Mouse (Mus musculus): Measurements from ENCODE around the gene Ip6k3. TPM values are rescaled to one million over a fixed set of nuclear protein-coding genes. Genes with fewer than 3 reads are reported as not detected.

Ip6k3 gene
- total RNA-seq, 1 experiment: 0.27 TPM

DNA sequence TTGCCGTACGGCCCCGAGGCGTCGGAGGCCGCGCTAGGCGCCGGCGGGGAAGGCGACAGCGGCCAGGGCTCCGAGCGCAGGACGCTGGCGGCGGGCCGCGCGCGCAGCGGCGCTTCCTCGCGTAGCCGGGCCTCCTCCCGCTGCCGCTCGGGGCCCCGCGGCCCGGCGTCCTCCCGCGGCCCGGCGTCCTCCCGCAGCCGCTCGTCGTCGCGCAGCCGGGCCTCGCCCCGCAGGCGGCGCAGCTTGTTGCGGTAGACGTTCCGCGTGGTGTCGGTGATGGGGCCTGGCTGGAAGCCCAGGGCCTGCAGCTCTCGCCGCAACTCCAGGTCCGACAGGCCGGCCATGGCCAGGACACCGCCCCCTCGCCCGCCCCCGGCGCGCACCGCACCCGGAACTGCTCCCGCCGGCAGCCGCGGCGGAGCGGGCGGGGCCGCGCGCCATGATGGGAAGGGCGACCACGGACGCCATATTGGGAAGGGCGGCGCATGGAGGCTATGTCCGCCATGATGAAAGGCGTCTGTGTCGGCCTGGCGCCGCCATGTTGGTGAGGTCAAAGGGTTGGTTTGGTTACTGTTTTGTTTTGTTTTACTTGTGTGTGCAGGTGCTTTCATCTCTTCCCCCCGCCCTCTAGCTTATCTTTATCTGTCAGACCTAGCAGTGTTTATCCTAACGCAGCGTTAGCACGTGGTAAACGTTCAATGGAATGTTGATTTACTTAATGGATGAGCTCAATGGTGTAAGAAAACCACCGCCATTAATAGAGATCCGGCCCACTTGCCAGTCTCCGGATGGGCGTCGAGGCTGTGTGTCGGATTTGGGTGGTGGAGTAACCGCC lies 36.7 kb upstream of the Ip6k3 start, which contains the start of gene Lemd2:
Gene Lemd2 (minus strand): TSS at position 395 of the 835 bp plus-strand sequence.
- H3K4me3 ChIP-seq (ENCODE audit: insufficient read depth in 1 of 2, low read depth in 1 of 2, low read length in 2 of 2, poor library complexity in 1 of 2, severe bottlenecking in 1 of 2): peak within 1 kb of the TSS; percentile 71 to 93
- peak within 1 kb of the TSS; percentile 89 for H3K9ac ChIP-seq (ENCODE audit: insufficient read depth, low read depth, low read length, poor library complexity, severe bottlenecking)
- H3K4me1 ChIP-seq (ENCODE audit: control insufficient read depth in 2 of 2, insufficient read depth in 2 of 2, low read length in 2 of 2, poor library complexity in 1 of 2): peaks cover 0 to 5% of the 10 kb centered on the region in 2 experiments; a peak in 1 of 4 replicates
- TF ChIP-seq HCFC1 (IDR thresholded peaks at IDR 0.05; ENCODE audit: borderline replicate concordance, insufficient read depth, low read length) (peak; percentile 98), ZNF384 (IDR thresholded peaks at IDR 0.05; ENCODE audit: low read depth, low read length) (no peak)
- in situ Hi-C loops (cut with MboI; ENCODE audit: low sequenced_read_pairs in 2 of 2, unreplicated experiment in 2 of 2): no loop called here
- peak within 1 kb of the TSS; percentile 40; the same call in 1 of the 2 replicates for H3K27ac ChIP-seq (ENCODE audit: insufficient read depth, low read depth, low read length, poor library complexity, severe bottlenecking)
- peak; percentile 92 for DNase-seq (ENCODE audit: low read depth, low spot score)
- no peaks in the 10 kb centered on the region for H3K9me3 ChIP-seq (ENCODE audit: control insufficient read depth, insufficient read depth, low read depth, low read length)
- no peaks in the 10 kb centered on the region; the same call in 1 of the 2 replicates for H3K36me3 ChIP-seq (ENCODE audit: control insufficient read depth, insufficient read depth, low read length, poor library complexity, severe bottlenecking)

DNA sequence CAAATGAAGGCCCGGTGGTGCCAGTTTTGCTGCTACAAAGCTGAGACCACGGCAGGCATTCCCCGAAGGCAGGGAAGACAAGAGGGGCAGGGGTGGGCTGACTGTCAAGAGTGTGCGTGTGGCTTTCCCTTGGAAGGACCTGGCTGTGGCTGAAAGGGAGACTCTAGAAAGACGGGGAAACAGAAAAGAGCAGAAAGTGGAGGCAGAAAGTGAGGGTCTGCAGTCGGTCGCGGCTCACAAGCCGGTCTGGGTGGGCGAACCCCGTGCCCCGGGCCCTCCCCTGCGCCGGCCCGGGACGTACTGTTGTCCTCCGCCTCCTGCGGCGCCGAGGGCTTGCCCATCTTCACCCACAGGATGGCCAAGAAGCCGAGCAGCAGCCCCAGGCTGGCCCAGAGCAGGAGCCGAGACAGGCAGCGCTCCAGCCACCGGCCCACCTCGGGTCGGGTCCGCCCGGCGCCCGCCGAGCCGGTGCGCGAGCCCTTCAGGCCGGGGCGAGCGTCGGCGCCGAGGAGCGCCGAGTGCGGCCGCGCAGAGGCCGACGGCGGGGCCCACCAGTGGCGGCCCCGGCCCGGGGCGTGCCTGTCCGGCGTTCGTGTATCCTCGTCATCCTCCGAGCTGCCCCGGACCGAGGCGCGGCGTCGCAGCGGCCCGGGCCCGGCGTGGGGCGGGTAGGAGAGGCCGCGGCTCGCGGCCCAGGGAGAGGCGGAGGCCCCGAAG lies 35.9 kb upstream of the Ip6k3 start:
- peak overlapping the region; percentile 89 for H3K9ac ChIP-seq (ENCODE audit: insufficient read depth, low read depth, low read length, poor library complexity, severe bottlenecking)
- peak overlapping the region; percentile 40; the same call in 1 of the 2 replicates for H3K27ac ChIP-seq (ENCODE audit: insufficient read depth, low read depth, low read length, poor library complexity, severe bottlenecking)
- H3K4me1 ChIP-seq (ENCODE audit: control insufficient read depth in 2 of 2, insufficient read depth in 2 of 2, low read length in 2 of 2, poor library complexity in 1 of 2): peaks cover 0 to 5% of the 10 kb centered on the region in 2 experiments; a peak in 1 of 4 replicates
- DNase-seq (ENCODE audit: low read depth, low spot score): no peak
- H3K36me3 ChIP-seq (ENCODE audit: control insufficient read depth, insufficient read depth, low read length, poor library complexity, severe bottlenecking): no peaks in the 10 kb centered on the region; the same call in 1 of the 2 replicates
- H3K4me3 ChIP-seq (ENCODE audit: insufficient read depth in 1 of 2, low read depth in 1 of 2, low read length in 2 of 2, poor library complexity in 1 of 2, severe bottlenecking in 1 of 2): peak overlapping the region; percentile 68 to 93
- TF ChIP-seq MAFK (IDR thresholded peaks at IDR 0.05; ENCODE audit: insufficient read depth, low read depth, low read length) (no peak), ZNF384 (IDR thresholded peaks at IDR 0.05; ENCODE audit: low read depth, low read length) (no peak), CHD2 (IDR thresholded peaks at IDR 0.05; ENCODE audit: low read depth, low read length) (no peak), HCFC1 (IDR thresholded peaks at IDR 0.05; ENCODE audit: borderline replicate concordance, insufficient read depth, low read length) (no peak)
- in situ Hi-C loops (cut with MboI; ENCODE audit: low sequenced_read_pairs in 2 of 2, unreplicated experiment in 2 of 2): no loop called here
- H3K9me3 ChIP-seq (ENCODE audit: control insufficient read depth, insufficient read depth, low read depth, low read length): no peaks in the 10 kb centered on the region

DNA sequence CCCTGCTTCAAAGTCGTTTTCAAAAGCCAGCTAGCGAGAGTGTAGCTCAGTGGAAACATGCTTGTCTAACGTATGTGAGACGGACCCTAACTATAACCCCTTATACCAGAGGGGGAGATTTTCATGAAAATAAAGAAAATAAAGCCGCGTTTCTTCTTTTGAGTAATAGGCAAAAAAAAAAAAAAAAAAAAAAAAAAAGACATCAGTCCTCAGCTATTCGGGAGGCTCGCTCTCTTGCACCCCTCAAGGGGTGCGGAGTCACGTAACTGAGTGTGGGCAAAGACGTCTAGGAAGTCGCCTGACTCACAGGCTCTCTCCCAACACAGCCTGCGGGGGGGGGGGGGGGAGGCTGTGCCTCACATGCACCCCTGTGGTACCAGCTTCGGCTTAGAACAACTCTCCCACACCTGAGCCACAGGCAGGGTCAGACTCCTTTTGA lies 35.3 kb upstream of the Ip6k3 start:
- Histone ChIP-seq H3K9me3 (ENCODE audit: control insufficient read depth, insufficient read depth, low read depth, low read length) (no peaks in the 10 kb centered on the region), H3K4me1 (ENCODE audit: control insufficient read depth in 2 of 2, insufficient read depth in 2 of 2, low read length in 2 of 2, poor library complexity in 1 of 2) (peaks cover 0 to 5% of the 10 kb centered on the region in 2 experiments; a peak in 1 of 4 replicates), H3K36me3 (ENCODE audit: control insufficient read depth, insufficient read depth, low read length, poor library complexity, severe bottlenecking) (no peaks in the 10 kb centered on the region; the same call in 1 of the 2 replicates), H3K27ac (ENCODE audit: insufficient read depth, low read depth, low read length, poor library complexity, severe bottlenecking) (no peak overlapping the region), H3K4me3 (ENCODE audit: insufficient read depth in 1 of 2, low read depth in 1 of 2, low read length in 2 of 2, poor library complexity in 1 of 2, severe bottlenecking in 1 of 2) (peak overlapping the region; percentile 68 to 93), H3K9ac (ENCODE audit: insufficient read depth, low read depth, low read length, poor library complexity, severe bottlenecking) (peak overlapping the region; percentile 89)
- in situ Hi-C loops (cut with MboI; ENCODE audit: low sequenced_read_pairs in 2 of 2, unreplicated experiment in 2 of 2): no loop called here
- TF ChIP-seq ZC3H11A (IDR thresholded peaks at IDR 0.05; ENCODE audit: borderline replicate concordance, low read depth, low read length): no peak
- TF ChIP-seq ZNF384 (IDR thresholded peaks at IDR 0.05; ENCODE audit: low read depth, low read length): 0 out of 2 replicates have a peak, but pooled peaks have one; percentile 47
- no peak for DNase-seq (ENCODE audit: low read depth, low spot score)

DNA sequence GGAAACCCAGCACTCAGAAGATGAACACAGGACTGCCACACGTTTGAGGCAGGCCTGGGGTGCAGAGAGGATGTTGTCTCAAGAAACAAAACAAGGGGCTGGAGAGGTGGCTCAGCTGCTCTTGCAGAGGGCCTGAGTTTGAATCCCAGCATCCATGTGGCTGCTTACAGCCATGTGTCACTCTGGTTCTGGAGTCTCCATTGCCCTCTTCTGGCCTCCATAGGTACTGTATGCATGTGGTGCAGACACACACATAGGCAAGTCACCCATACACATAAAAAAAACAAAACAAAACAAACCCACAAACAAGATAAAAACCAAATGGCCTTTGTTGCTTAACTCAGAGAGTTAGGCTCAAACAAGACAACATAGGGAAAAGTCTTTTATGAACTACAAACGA lies 34.4 kb upstream of the Ip6k3 start:
- Histone ChIP-seq H3K9me3 (ENCODE audit: control insufficient read depth, insufficient read depth, low read depth, low read length) (no peaks in the 10 kb centered on the region), H3K9ac (ENCODE audit: insufficient read depth, low read depth, low read length, poor library complexity, severe bottlenecking) (no peak overlapping the region), H3K36me3 (ENCODE audit: control insufficient read depth, insufficient read depth, low read length, poor library complexity, severe bottlenecking) (peaks cover 5% of the 10 kb centered on the region; the same call in 1 of the 2 replicates), H3K27ac (ENCODE audit: insufficient read depth, low read depth, low read length, poor library complexity, severe bottlenecking) (no peak overlapping the region), H3K4me3 (ENCODE audit: insufficient read depth in 1 of 2, low read depth in 1 of 2, low read length in 2 of 2, poor library complexity in 1 of 2, severe bottlenecking in 1 of 2) (no peak overlapping the region), H3K4me1 (ENCODE audit: control insufficient read depth in 2 of 2, insufficient read depth in 2 of 2, low read length in 2 of 2, poor library complexity in 1 of 2) (peaks cover 0 to 5% of the 10 kb centered on the region in 2 experiments; a peak in 1 of 4 replicates)
- TF ChIP-seq CHD2 (IDR thresholded peaks at IDR 0.05; ENCODE audit: low read depth, low read length) (no peak), ZC3H11A (IDR thresholded peaks at IDR 0.05; ENCODE audit: borderline replicate concordance, low read depth, low read length) (no peak), MAFK (IDR thresholded peaks at IDR 0.05; ENCODE audit: insufficient read depth, low read depth, low read length) (no peak), HCFC1 (IDR thresholded peaks at IDR 0.05; ENCODE audit: borderline replicate concordance, insufficient read depth, low read length) (no peak), ZNF384 (IDR thresholded peaks at IDR 0.05; ENCODE audit: low read depth, low read length) (no peak)
- in situ Hi-C loops (cut with MboI; ENCODE audit: low sequenced_read_pairs in 2 of 2, unreplicated experiment in 2 of 2): no loop called here
- DNase-seq (ENCODE audit: low read depth, low spot score): no peak

All from ES-E14 (cell line).